Mouse (Mus musculus) ES-Bruce4 (cell line): ENCODE data around the gene Necab2. TPM values are rescaled to one million over a fixed set of nuclear protein-coding genes. Genes with fewer than 3 reads are reported as not detected.

ENCODE experiments used
- H3K27ac ChIP-seq: 2 replicates; pipeline ENCODE4 v1.5.1; 2012; ENCODE audit warnings: low read length, inconsistent platforms; ENCODE audit not compliant: insufficient read depth
- H3K27me3 ChIP-seq: 2 replicates; pipeline ENCODE4 v1.6.1; 2012; ENCODE audit warnings: mild to moderate bottlenecking, low read length, inconsistent platforms; ENCODE audit not compliant: control insufficient read depth, poor library complexity, insufficient read depth, severe bottlenecking
- H3K36me3 ChIP-seq: 2 replicates; pipeline ENCODE4 v1.6.1; 2012; ENCODE audit warnings: inconsistent platforms, mild to moderate bottlenecking, low read length, moderate library complexity; ENCODE audit not compliant: control insufficient read depth, poor library complexity, insufficient read depth, severe bottlenecking
- H3K4me1 ChIP-seq: one replicate; pipeline ENCODE4 v1.8.1; 2011; ENCODE audit warnings: low read length; ENCODE audit not compliant: control insufficient read depth, insufficient read depth
- H3K4me3 ChIP-seq: 2 replicates; pipeline ENCODE4 v1.5.1; 2011; ENCODE audit warnings: low read depth, mild to moderate bottlenecking, low read length
- H3K9ac ChIP-seq: 2 replicates; pipeline ENCODE4 v1.6.1; 2012; ENCODE audit warnings: low read depth, mild to moderate bottlenecking, inconsistent platforms; ENCODE audit not compliant: poor library complexity, severe bottlenecking
- H3K9me3 ChIP-seq: replicated peaks from 2 replicates; pipeline ENCODE4 v1.6.1; 2012; ENCODE audit warnings: mild to moderate bottlenecking, low read length, inconsistent platforms; ENCODE audit not compliant: control insufficient read depth, poor library complexity, insufficient read depth, severe bottlenecking
- CTCF ChIP-seq: IDR thresholded peaks from one replicate; pipeline ENCODE4 v1.8.1; 2011; ENCODE audit warnings: low read depth, low read length
- EP300 ChIP-seq: IDR thresholded peaks from 2 replicates; pipeline ENCODE4 v1.6.1; 2011; ENCODE audit warnings: low read depth, low read length; ENCODE audit not compliant: insufficient read depth
- POLR2A ChIP-seq: IDR thresholded peaks from one replicate; pipeline ENCODE4 v1.8.1; 2011; ENCODE audit warnings: low read length; ENCODE audit not compliant: insufficient read depth
- polyA plus RNA-seq: library from polyadenylated mRNA; stranded (reverse); fragments of >200 nt; gene quantifications from 2 replicates; pipeline ENCODE4 v1.2.4, GENCODE M21; 2011; ENCODE audit warnings: low read depth; ENCODE audit not compliant: missing spikeins, insufficient read depth, insufficient read length

Necab2 gene
- 3.8 and 4.3 TPM in 2 replicates for polyA plus RNA-seq

DNA sequence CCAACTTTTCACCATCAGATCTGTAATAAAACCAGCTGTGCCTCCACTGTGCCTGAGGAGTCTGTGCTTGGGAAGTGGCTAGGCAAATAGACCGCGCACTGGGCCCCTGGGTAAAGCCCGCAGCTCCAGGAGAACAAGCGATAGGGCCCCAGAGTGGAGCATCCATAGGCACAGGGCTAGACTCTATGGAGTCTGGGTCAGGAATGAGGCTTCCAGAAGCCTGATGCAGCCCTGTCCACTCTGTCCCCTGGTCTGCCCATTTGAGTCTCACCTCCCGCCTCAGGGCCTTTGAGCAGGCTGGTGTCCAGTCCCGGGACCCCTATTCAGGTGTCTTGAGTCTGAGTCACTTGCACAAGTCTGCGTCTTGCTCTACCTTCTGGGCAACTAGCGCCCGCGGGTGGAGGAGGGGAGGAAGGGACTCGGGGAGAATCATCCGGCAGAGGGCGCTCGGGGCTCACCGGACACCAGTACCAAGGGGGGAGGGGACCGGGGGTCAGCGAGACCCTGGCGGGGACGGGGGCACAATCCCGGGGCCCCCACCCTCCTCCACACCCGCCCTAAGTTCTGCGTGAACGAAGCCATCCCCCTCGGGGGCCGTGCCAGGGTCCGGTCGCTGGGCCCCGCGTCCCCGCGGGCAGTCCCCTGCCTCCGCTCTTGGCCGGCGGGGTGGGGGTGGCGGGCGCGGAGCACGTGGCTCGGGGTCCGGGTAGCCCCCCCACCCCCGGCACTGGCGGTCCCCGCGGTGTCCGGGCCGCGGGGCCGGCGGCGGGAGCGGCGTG, at the start of gene Necab2:
TSS of gene Necab2 (plus strand) at position 509 of the 779 bp plus-strand sequence.
- Histone ChIP-seq H3K4me3 (peak within 1 kb of the TSS; percentile 63), H3K27ac (no peak within 1 kb of the TSS), H3K9me3 (no peaks in the 10 kb centered on the region), H3K4me1 (no peaks in the 10 kb centered on the region), H3K9ac (peak within 1 kb of the TSS; percentile 94), H3K27me3 (peaks cover 8% of the 10 kb centered on the region), H3K36me3 (no peaks in the 10 kb centered on the region)
- TF ChIP-seq CTCF (peak; percentile 82), EP300 (0 out of 2 replicates have a peak, but pooled peaks have one; percentile 20), POLR2A (no peak)

DNA sequence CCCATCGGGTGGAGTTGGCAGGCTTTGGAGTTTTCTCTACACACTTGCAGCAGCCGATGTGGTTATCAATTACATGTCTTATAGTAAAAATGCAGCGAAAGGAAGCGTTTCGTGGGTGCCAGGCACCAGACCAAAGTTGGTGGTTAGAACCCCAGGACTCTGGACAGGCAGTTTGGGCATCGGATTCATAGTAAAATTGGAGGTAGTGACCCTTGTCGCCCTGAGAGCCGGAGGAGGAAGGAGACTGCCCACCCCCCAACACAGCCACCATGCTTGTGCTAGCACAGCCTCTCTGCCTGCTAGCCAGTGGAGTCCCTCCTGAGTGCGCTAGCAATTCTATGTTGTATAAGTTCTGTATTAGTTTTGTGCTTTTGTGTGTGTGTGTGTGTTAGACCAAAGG, 48.0 kb upstream of the Necab2 start:
- Histone ChIP-seq H3K9me3 (no peaks in the 10 kb centered on the region), H3K27ac (no peak overlapping the region), H3K27me3 (no peaks in the 10 kb centered on the region), H3K4me3 (no peak overlapping the region), H3K4me1 (no peaks in the 10 kb centered on the region), H3K9ac (no peak overlapping the region), H3K36me3 (no peaks in the 10 kb centered on the region)
- TF ChIP-seq POLR2A (no peak), CTCF (no peak), EP300 (no peak)

DNA sequence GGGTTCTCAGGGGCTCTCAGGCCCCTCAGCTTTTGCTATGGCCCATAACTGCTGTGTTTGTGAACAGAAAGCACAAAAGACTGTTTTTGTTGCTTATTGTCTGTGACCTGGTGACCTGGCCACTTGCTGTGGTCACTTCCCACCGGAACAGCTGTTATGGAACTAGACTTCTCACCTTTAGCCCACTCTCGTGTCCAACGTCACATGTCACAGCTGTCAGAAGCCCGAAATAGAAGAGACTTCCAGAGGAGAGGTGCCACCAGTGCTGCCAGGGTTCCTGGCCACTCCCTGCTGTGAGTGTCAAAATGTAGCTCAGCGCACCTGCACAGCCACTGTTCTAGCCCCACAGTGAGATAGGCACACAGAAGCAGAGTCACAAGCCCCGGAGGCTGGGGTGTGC, 47.3 kb upstream of the Necab2 start:
- no peaks in the 10 kb centered on the region for H3K4me1 ChIP-seq
- H3K27ac ChIP-seq: no peak overlapping the region
- H3K9me3 ChIP-seq: no peaks in the 10 kb centered on the region
- no peak overlapping the region for H3K9ac ChIP-seq
- no peak overlapping the region for H3K4me3 ChIP-seq
- H3K36me3 ChIP-seq: no peaks in the 10 kb centered on the region
- TF ChIP-seq CTCF (no peak), POLR2A (no peak), EP300 (no peak)
- no peaks in the 10 kb centered on the region for H3K27me3 ChIP-seq

DNA sequence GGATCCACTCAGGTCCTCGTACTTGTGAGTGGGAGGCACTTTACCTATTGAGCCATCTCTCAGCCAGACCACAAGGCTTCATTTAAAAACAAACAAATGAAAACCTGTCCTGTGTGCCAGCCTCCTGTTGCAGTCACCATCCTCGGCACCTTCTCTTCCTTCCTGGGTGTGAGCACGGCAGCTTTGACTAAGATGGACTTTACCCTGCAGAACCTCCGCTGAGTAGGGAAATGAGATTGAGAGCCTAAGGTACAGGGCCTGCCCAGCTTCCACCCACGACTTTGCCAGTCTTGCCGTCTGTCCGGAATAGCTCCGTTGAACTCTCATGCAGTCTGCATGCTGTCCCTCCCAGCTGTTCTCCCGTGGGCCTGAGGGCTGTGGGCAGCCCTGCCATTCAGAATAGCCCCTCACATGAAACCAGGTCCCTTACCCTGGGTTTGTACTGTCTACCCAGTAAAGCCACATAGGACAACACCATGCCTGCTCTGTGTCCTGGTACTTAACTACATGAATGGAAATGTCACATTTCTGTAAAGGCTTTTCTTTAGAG, 46.3 kb upstream of the Necab2 start:
- no peak overlapping the region for H3K9ac ChIP-seq
- TF ChIP-seq CTCF (no peak), POLR2A (no peak), EP300 (no peak)
- H3K27me3 ChIP-seq: no peaks in the 10 kb centered on the region
- no peaks in the 10 kb centered on the region for H3K36me3 ChIP-seq
- H3K4me3 ChIP-seq: no peak overlapping the region
- no peaks in the 10 kb centered on the region for H3K9me3 ChIP-seq
- no peak overlapping the region for H3K27ac ChIP-seq
- no peaks in the 10 kb centered on the region for H3K4me1 ChIP-seq

DNA sequence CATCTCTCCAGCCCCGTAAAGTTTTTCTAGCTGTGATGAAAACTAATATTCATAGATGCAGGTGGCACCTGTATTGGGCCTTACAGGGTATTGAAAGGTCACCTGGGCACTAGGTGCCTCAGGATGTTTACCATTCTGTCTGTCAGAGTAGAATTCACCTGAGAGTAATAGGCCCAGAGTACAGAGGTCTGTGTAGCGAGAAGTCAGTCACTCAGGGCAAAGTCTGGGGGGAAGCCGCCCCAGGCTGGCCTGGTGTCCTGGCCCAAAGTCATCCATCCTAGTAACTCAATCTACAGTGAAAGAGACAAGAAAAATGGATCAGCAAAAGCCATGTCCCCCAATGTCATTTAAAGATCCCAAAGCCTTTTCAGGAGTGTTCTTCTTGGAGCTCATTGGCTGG, 45.6 kb upstream of the Necab2 start:
- no peak for TF ChIP-seq CTCF
- no peak for TF ChIP-seq POLR2A
- no peak for TF ChIP-seq EP300
- H3K9ac ChIP-seq: no peak overlapping the region
- no peak overlapping the region for H3K4me3 ChIP-seq
- no peaks in the 10 kb centered on the region for H3K27me3 ChIP-seq
- H3K9me3 ChIP-seq: no peaks in the 10 kb centered on the region
- H3K27ac ChIP-seq: no peak overlapping the region
- no peaks in the 10 kb centered on the region for H3K36me3 ChIP-seq
- no peaks in the 10 kb centered on the region for H3K4me1 ChIP-seq

DNA sequence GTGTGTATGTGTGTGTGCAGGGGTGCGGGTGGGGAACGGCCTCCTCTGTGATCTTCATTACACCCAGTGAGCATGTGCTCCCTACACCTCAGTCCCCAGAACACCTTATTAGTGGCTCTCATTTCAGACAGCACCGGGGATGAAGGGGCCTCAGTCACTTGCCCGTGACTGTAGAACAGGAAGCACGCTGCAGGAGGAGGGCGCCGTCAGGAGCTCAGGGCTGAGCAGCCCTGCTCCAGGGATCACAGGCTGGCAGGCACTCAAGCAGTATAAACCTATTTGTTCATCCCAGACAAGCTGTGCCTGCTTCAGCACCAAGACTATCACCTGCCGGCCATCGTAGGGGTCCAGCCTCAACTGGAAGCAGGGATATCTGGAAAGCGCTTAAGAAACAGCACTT, 42.6 kb upstream of the Necab2 start:
- no peak overlapping the region for H3K9ac ChIP-seq
- H3K27ac ChIP-seq: no peak overlapping the region
- H3K36me3 ChIP-seq: no peaks in the 10 kb centered on the region
- H3K4me1 ChIP-seq: no peaks in the 10 kb centered on the region
- H3K9me3 ChIP-seq: no peaks in the 10 kb centered on the region
- no peaks in the 10 kb centered on the region for H3K27me3 ChIP-seq
- TF ChIP-seq POLR2A: no peak
- no peak for TF ChIP-seq EP300
- TF ChIP-seq CTCF: no peak
- H3K4me3 ChIP-seq: no peak overlapping the region
